In the genomic region with DNA sequence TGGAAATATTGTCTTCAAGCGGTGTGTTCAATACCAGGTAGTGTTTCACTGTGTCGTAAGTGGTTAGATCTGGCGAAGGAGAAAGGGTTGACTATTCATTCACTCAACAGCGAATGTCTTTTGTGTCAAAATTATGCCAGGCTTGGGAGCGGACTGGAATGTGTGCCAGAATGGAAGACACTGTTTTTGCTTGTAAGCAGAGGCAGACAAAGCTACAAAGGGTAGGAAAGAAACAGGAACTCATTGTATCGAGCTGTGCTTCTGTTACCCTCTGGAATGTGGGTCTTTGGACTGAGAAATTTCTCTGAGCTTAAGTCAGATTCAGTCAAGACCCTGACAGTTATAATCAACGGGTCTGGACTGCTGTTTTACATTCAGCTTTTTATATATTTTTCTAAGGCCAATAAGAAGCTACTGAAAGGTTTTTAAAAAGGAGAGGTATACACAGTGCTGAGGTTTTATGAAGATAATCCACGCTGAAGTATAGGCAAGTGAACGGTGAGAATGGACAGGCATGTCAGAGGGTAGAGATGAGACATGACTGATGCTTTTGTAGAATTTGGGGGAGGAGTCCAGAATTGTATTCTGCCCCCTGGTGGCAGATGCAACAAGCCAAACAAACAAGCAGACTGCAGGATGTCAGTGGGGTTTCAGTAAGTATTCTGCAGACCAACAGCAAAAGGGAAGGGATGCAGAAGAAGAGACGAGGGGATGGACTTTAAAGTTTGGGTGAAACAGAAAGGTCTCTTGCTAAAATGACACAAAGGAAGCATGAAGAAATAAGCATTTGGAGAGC, we compare ENCODE assay signal across 11 mouse cellular contexts. TPM values are rescaled to one million over a fixed set of nuclear protein-coding genes. Genes with fewer than 3 reads are reported as not detected.
A peak's percentile ranks its signal among the peaks of the same experiment; 100 is the strongest.
DNase-seq lines count a peak whose midpoint lies in the region; ATAC-seq and TF ChIP-seq lines count a peak whose summit lies in the region.
"Had no signal": no experiment of that assay in that cellular context is flagged by ENCODE, and none has a peak within 500 bp of the region (broad histone marks: within the 10 kb centered on the region; RNA-seq: fewer than 3 reads in every experiment).

No protein-coding gene starts in this region.

- H3K27me3 ChIP-seq in forebrain, postnatal 0 days (ENCODE audit: insufficient read depth, low read length), result no peaks in the 10 kb centered on the region
- no peaks in the 10 kb centered on the region for H3K27me3 ChIP-seq in forebrain, embryonic 10.5 days (ENCODE audit: poor library complexity, severe bottlenecking)
- no peaks in the 10 kb centered on the region for H3K27me3 ChIP-seq in lung, embryonic 14.5 days (ENCODE audit: insufficient read depth, low read length)
- no peaks in the 10 kb centered on the region for H3K27me3 ChIP-seq in midbrain, embryonic 15.5 days (replicated peaks)
- H3K27me3 ChIP-seq: embryonic facial prominence, embryonic 13.5 days; heart, embryonic 13.5 days had no signal

- H3K36me3 ChIP-seq in forebrain, postnatal 0 days (ENCODE audit: insufficient read depth), result peaks cover 62% of the 10 kb centered on the region
- peaks cover 90% of the 10 kb centered on the region for H3K36me3 ChIP-seq in forebrain, embryonic 10.5 days (replicated peaks)
- peaks cover 21% of the 10 kb centered on the region; the same call in 1 of the 2 replicates for H3K36me3 ChIP-seq in lung, embryonic 14.5 days (ENCODE audit: insufficient read depth)
- H3K36me3 ChIP-seq in midbrain, embryonic 15.5 days (replicated peaks), result peaks cover 37% of the 10 kb centered on the region

- peak; percentile 41 for DNase-seq in forebrain, postnatal 0 days
- no peak for DNase-seq in forebrain, embryonic 10.5 days (ENCODE audit: extremely low spot score, low spot score)
- peak; percentile 34 for DNase-seq in lung, embryonic 14.5 days
- no peak for DNase-seq in lung, postnatal 14 days
- DNase-seq in telencephalon, adult 2 months (ENCODE audit: low read depth, low spot score), result peak; percentile 16
- DNase-seq in MN1 (ENCODE audit: low spot score), result no peak

- H3K9ac ChIP-seq in forebrain, postnatal 0 days, result no peak overlapping the region
- H3K9ac ChIP-seq in lung, embryonic 14.5 days, result no peak overlapping the region
- H3K9ac ChIP-seq in midbrain, embryonic 15.5 days, result no peak overlapping the region
- H3K9ac ChIP-seq: embryonic facial prominence, embryonic 13.5 days; heart, embryonic 13.5 days had no signal

- no peak for TF ChIP-seq POLR2A in bone marrow, adult 2 months (IDR thresholded peaks at IDR 0.05; ENCODE audit: borderline replicate concordance, control insufficient read depth, low read depth, low read length)

- no peak overlapping the region for H3K27ac ChIP-seq in forebrain, postnatal 0 days (ENCODE audit: low read depth, low read length)
- H3K27ac ChIP-seq in forebrain, embryonic 10.5 days, result no peak overlapping the region
- H3K27ac ChIP-seq in lung, embryonic 14.5 days (ENCODE audit: low read depth), result no peak overlapping the region
- H3K27ac ChIP-seq in bone marrow, adult 2 months (ENCODE audit: control insufficient read depth, insufficient read depth, low read depth, low read length, poor library complexity), result no peak overlapping the region
- H3K27ac ChIP-seq in midbrain, embryonic 15.5 days, result no peak overlapping the region
- H3K27ac ChIP-seq: embryonic facial prominence, embryonic 13.5 days; heart, embryonic 13.5 days had no signal

- peak; percentile 62 for TF ChIP-seq CTCF in forebrain, postnatal 0 days (IDR thresholded peaks at IDR 0.05; ENCODE audit: low read depth)
- peak; percentile 59 for TF ChIP-seq CTCF in lung, embryonic 14.5 days (IDR thresholded peaks at IDR 0.05; ENCODE audit: low read depth)
- TF ChIP-seq CTCF in bone marrow, adult 2 months (IDR thresholded peaks at IDR 0.05; ENCODE audit: control insufficient read depth, insufficient read depth, low read length), result peak; percentile 45; the same call in 1 of the 2 replicates

- H3K4me2 ChIP-seq in forebrain, postnatal 0 days (ENCODE audit: low read depth), result no peak overlapping the region
- H3K4me2 ChIP-seq in lung, embryonic 14.5 days, result no peak overlapping the region
- H3K4me2 ChIP-seq in midbrain, embryonic 15.5 days, result no peak overlapping the region
- H3K4me2 ChIP-seq: embryonic facial prominence, embryonic 13.5 days; heart, embryonic 13.5 days had no signal

- H3K4me3 ChIP-seq in forebrain, postnatal 0 days (ENCODE audit: low read depth, low read length), result no peak overlapping the region
- H3K4me3 ChIP-seq in forebrain, embryonic 10.5 days, result no peak overlapping the region
- H3K4me3 ChIP-seq in lung, embryonic 14.5 days (ENCODE audit: low read depth, low read length), result no peak overlapping the region
- no peak overlapping the region for H3K4me3 ChIP-seq in bone marrow, adult 2 months (replicated peaks; ENCODE audit: control insufficient read depth, low read depth, low read length)
- H3K4me3 ChIP-seq in midbrain, embryonic 15.5 days, result no peak overlapping the region
- H3K4me3 ChIP-seq: embryonic facial prominence, embryonic 13.5 days; heart, embryonic 13.5 days had no signal

- no peak for ATAC-seq in forebrain, postnatal 0 days
- no peak for ATAC-seq in lung, embryonic 14.5 days (ENCODE audit: insufficient read depth)
- no peak for ATAC-seq in midbrain, embryonic 15.5 days (replicated peaks)

- no peaks in the 10 kb centered on the region for H3K9me3 ChIP-seq in forebrain, postnatal 0 days (ENCODE audit: low read length)
- H3K9me3 ChIP-seq in forebrain, embryonic 10.5 days, result no peaks in the 10 kb centered on the region
- no peaks in the 10 kb centered on the region for H3K9me3 ChIP-seq in lung, embryonic 14.5 days (ENCODE audit: low read depth, low read length)
- no peaks in the 10 kb centered on the region for H3K9me3 ChIP-seq in midbrain, embryonic 15.5 days
- H3K9me3 ChIP-seq: embryonic facial prominence, embryonic 13.5 days; heart, embryonic 13.5 days had no signal

- WGBS in forebrain, postnatal 0 days, result 64% methylated on average over 10 of the region's 10 CpGs
- WGBS in forebrain, embryonic 10.5 days, result 85% methylated on average over 10 of the region's 10 CpGs
- 82% methylated on average over 10 of the region's 10 CpGs for WGBS in lung, embryonic 14.5 days
- WGBS in bone marrow, adult 2 months, result 79% methylated on average over 10 of the region's 10 CpGs
- 74% methylated on average over 10 of the region's 10 CpGs for whole genome bisulfite sequencing in midbrain, embryonic 15.5 days

- H3K4me1 ChIP-seq in forebrain, postnatal 0 days (ENCODE audit: insufficient read depth), result no peaks in the 10 kb centered on the region
- H3K4me1 ChIP-seq in forebrain, embryonic 10.5 days, result no peaks in the 10 kb centered on the region
- H3K4me1 ChIP-seq in lung, embryonic 14.5 days (ENCODE audit: insufficient read depth), result no peaks in the 10 kb centered on the region
- H3K4me1 ChIP-seq in bone marrow, adult 2 months (ENCODE audit: control insufficient read depth, insufficient read depth, low read length), result no peaks in the 10 kb centered on the region
- H3K4me1 ChIP-seq in midbrain, embryonic 15.5 days, result no peaks in the 10 kb centered on the region
- H3K4me1 ChIP-seq: embryonic facial prominence, embryonic 13.5 days had no signal

RNA-seq across cellular contexts. Expression of gene Slc25a27, which starts 17.2 kb away (rescaled TPM):
- 48.6 and 61.8 TPM in 2 replicates for total RNA-seq in forebrain, postnatal 0 days (2014; rRNA removed)
- 28.0 and 54.3 TPM in 2 replicates for polyA plus RNA-seq in forebrain, postnatal 0 days (2015; fragmentation: Nextera tagmentation; extraction: Ambion mirVana)
- polyA plus RNA-seq in forebrain, embryonic 10.5 days (2016; fragmentation: Nextera tagmentation; extraction: Ambion mirVana), result 33.3 and 38.0 TPM in 2 replicates
- polyA plus RNA-seq in lung, embryonic 14.5 days (2014; fragmentation: Nextera tagmentation; extraction: Ambion mirVana), result 15.0 and 16.0 TPM in 2 replicates
- polyA plus RNA-seq in bone marrow, adult 2 months (2011; ENCODE audit: insufficient read depth, insufficient read length, low replicate concordance, missing spikeins), result 0.66 and 3.2 TPM in 2 replicates
- polyA plus RNA-seq in midbrain, embryonic 15.5 days (2015; fragmentation: Nextera tagmentation; extraction: Ambion mirVana), result 124 and 140 TPM in 2 replicates

RNA-seq across cellular contexts. Expression of gene Cyp39a1, which starts 17.4 kb away (rescaled TPM):
- total RNA-seq in forebrain, postnatal 0 days (2014; rRNA removed), result 1.2 and 1.7 TPM in 2 replicates
- 7.7 and 8.9 TPM in 2 replicates for polyA plus RNA-seq in forebrain, postnatal 0 days (2015; fragmentation: Nextera tagmentation; extraction: Ambion mirVana)
- 34.6 and 36.3 TPM in 2 replicates for polyA plus RNA-seq in forebrain, embryonic 10.5 days (2016; fragmentation: Nextera tagmentation; extraction: Ambion mirVana)
- polyA plus RNA-seq in lung, embryonic 14.5 days (2014; fragmentation: Nextera tagmentation; extraction: Ambion mirVana), result 30.5 and 32.2 TPM in 2 replicates
- 2.2 and 2.4 TPM in 2 replicates for polyA plus RNA-seq in bone marrow, adult 2 months (2011; ENCODE audit: insufficient read depth, insufficient read length, low replicate concordance, missing spikeins)
- polyA plus RNA-seq in midbrain, embryonic 15.5 days (2015; fragmentation: Nextera tagmentation; extraction: Ambion mirVana), result 8.6 and 8.7 TPM in 2 replicates

RNA-seq across cellular contexts. Expression of gene Tdrd6, which starts 19.7 kb away (rescaled TPM):
- total RNA-seq in forebrain, postnatal 0 days (2014; rRNA removed), result 1.2 and 2.0 TPM in 2 replicates
- 0.19 and 1.2 TPM in 2 replicates for polyA plus RNA-seq in forebrain, postnatal 0 days (2015; fragmentation: Nextera tagmentation; extraction: Ambion mirVana)
- polyA plus RNA-seq in forebrain, embryonic 10.5 days (2016; fragmentation: Nextera tagmentation; extraction: Ambion mirVana), result 0.02 and 0.37 TPM in 2 replicates
- polyA plus RNA-seq in lung, embryonic 14.5 days (2014; fragmentation: Nextera tagmentation; extraction: Ambion mirVana), result 0.18 TPM in 1 of 2 replicates, not detected in the other
- polyA plus RNA-seq in bone marrow, adult 2 months (2011; ENCODE audit: insufficient read depth, insufficient read length, low replicate concordance, missing spikeins), result not detected in 2 replicates
- polyA plus RNA-seq in midbrain, embryonic 15.5 days (2015; fragmentation: Nextera tagmentation; extraction: Ambion mirVana), result 0.60 and 0.70 TPM in 2 replicates
- polyA plus RNA-seq: heart, embryonic 13.5 days; large intestine, adult 2 months had no signal

Comparison
In these comparisons a context has a peak if more than half of its experiments do, and no peak if none do; other contexts are left out.
1. DNase-seq: peak in forebrain, postnatal 0 days (single experiment), lung, embryonic 14.5 days (single experiment) and telencephalon, adult 2 months (single experiment); none in forebrain, embryonic 10.5 days (single experiment), lung, postnatal 14 days (single experiment) and MN1 (single experiment).
2. Peak in every context shown above with its lines, with median percentiles within 50 percentile points of each other: CTCF ChIP-seq.